Mouse (Mus musculus): ENCODE data around the gene Igf2bp1. TPM values are rescaled to one million over a fixed set of nuclear protein-coding genes. Genes with fewer than 3 reads are reported as not detected.
A peak's percentile ranks its signal among the peaks of the same experiment; 100 is the strongest.

Gene Igf2bp1
- total and polyA plus RNA-seq, 3 experiments: under 0.01 TPM; not detected in 2

GRCm38 (mm10) chr11:96034596-96035052 is 28.9 kb upstream of the Igf2bp1 start, which contains the start of gene Snf8:
Gene Snf8, plus strand, starts transcription at chr11:96034885.
- TF ChIP-seq IRF4 (IDR thresholded peaks at IDR 0.05; ENCODE audit: low read depth, low read length) (peak; percentile 66), NELFE (IDR thresholded peaks at IDR 0.05; ENCODE audit: low read depth, low read length) (peak; percentile 97), JUND (conservative IDR thresholded peaks at IDR 0.05; ENCODE audit: low read depth, low read length) (no peak), KAT2A (IDR thresholded peaks at IDR 0.05; ENCODE audit: insufficient replicate concordance, low read length) (peak; percentile 91; the same call in 1 of the 2 replicates), EP300 (IDR thresholded peaks at IDR 0.05; ENCODE audit: low read length) (no peak), MAZ (IDR thresholded peaks at IDR 0.05; ENCODE audit: low read depth, low read length) (peak; percentile 97), ELF1 (IDR thresholded peaks at IDR 0.05; ENCODE audit: low read depth, low read length) (peak; percentile 100), MAX (IDR thresholded peaks at IDR 0.05; ENCODE audit: low read length) (peak; percentile 83), MAFK (IDR thresholded peaks at IDR 0.05; ENCODE audit: insufficient replicate concordance, low read length) (no peak), JUN (IDR thresholded peaks at IDR 0.05; ENCODE audit: insufficient read depth, low read depth, low read length) (no peak), RAD21 (IDR thresholded peaks at IDR 0.05; ENCODE audit: low read depth, low read length) (no peak), SIN3A (IDR thresholded peaks at IDR 0.05; ENCODE audit: low read length) (peak; percentile 99), SMC3 (IDR thresholded peaks at IDR 0.05; ENCODE audit: low read depth, low read length) (no peak), ZNF384 (IDR thresholded peaks at IDR 0.05; ENCODE audit: low read depth, low read length) (peak; percentile 80; the same call in 1 of the 2 replicates), POLR2AphosphoS2 (IDR thresholded peaks at IDR 0.05; ENCODE audit: low read depth, low read length) (peak; percentile 96), POLR2A (IDR thresholded peaks at IDR 0.05; ENCODE audit: low read depth, low read length) (peak; percentile 97), ZMIZ1 (IDR thresholded peaks at IDR 0.05; ENCODE audit: low read depth, low read length) (peak; percentile 95), MYC (IDR thresholded peaks at IDR 0.05; ENCODE audit: low read depth, low read length) (peak; percentile 84), MEF2A (IDR thresholded peaks at IDR 0.05; ENCODE audit: borderline replicate concordance, low read depth, low read length) (peak; percentile 73), E2F4 (IDR thresholded peaks at IDR 0.05; ENCODE audit: insufficient replicate concordance, low read depth, low read length) (0 out of 2 replicates have a peak, but pooled peaks have one; percentile 43), CTCF (conservative IDR thresholded peaks at IDR 0.05 in 1 of 2, IDR thresholded peaks at IDR 0.05 in 1 of 2; ENCODE audit: low read depth in 2 of 2, low read length in 2 of 2) (no peak), GABPA (IDR thresholded peaks at IDR 0.05; ENCODE audit: insufficient replicate concordance, low read depth, low read length) (peak; percentile 33; the same call in 1 of the 2 replicates), NRF1 (IDR thresholded peaks at IDR 0.05; ENCODE audit: low read depth, low read length) (peak; percentile 44), ETS1 (conservative IDR thresholded peaks at IDR 0.05; ENCODE audit: low read depth, low read length) (peak; percentile 44), UBTF (IDR thresholded peaks at IDR 0.05; ENCODE audit: low read depth, low read length) (no peak), HCFC1 (IDR thresholded peaks at IDR 0.05; ENCODE audit: low read depth, low read length) (peak; percentile 95), CHD2 (IDR thresholded peaks at IDR 0.05; ENCODE audit: low read length) (peak; percentile 54; the same call in 1 of the 2 replicates), CHD1 (IDR thresholded peaks at IDR 0.05; ENCODE audit: low read depth, low read length) (no peak; the same call in 1 of the 2 replicates), PAX5 (IDR thresholded peaks at IDR 0.05; ENCODE audit: low read length) (no peak), USF1 (IDR thresholded peaks at IDR 0.05; ENCODE audit: low read depth, low read length) (no peak), RCOR1 (conservative IDR thresholded peaks at IDR 0.05; ENCODE audit: low read depth, low read length) (no peak), ZKSCAN1 (IDR thresholded peaks at IDR 0.05; ENCODE audit: borderline replicate concordance, low read depth, low read length) (no peak), ZC3H11A (IDR thresholded peaks at IDR 0.05; ENCODE audit: low read depth, low read length) (no peak), TBP (conservative IDR thresholded peaks at IDR 0.05; ENCODE audit: low read depth, low read length) (peak; percentile 84), USF2 (conservative IDR thresholded peaks at IDR 0.05; ENCODE audit: low read depth, low read length) (no peak), MXI1 (IDR thresholded peaks at IDR 0.05; ENCODE audit: low read depth, low read length) (peak; percentile 90), BHLHE40 (IDR thresholded peaks at IDR 0.05; ENCODE audit: low read depth, low read length) (no peak; the same call in 1 of the 2 replicates), TCF12 (IDR thresholded peaks at IDR 0.05; ENCODE audit: low read depth, low read length) (peak; percentile 93)
- peaks cover 22% of the 10 kb centered on the region for H3K79me2 ChIP-seq (replicated peaks; ENCODE audit: control insufficient read depth, extremely low read depth, insufficient read depth, poor library complexity, severe bottlenecking)
- dilution Hi-C loops (cut with MboI; ENCODE audit: extremely low pct_ligation_motif_present, extremely low pct_unique_long_range_greater_than_20kb, low sequenced_read_pairs): no loop called here
- no peaks in the 10 kb centered on the region for H3K27me3 ChIP-seq (replicated peaks)
- H3K4me2 ChIP-seq (ENCODE audit: insufficient read depth, low read depth, poor library complexity, severe bottlenecking): peak within 1 kb of the TSS; percentile 94
- H3K4me1 ChIP-seq (ENCODE audit: control insufficient read depth in 1 of 2, insufficient read depth in 2 of 2): peaks cover 4 to 21% of the 10 kb centered on the region in 2 experiments; a peak in 3 of 4 replicates
- peak within 1 kb of the TSS; percentile 82 to 99 (median 87) for H3K4me3 ChIP-seq (replicated peaks in 1 of 3; ENCODE audit: low read depth in 2 of 3, low read length in 2 of 3, poor library complexity in 1 of 3)
- no peaks in the 10 kb centered on the region for H3K9me3 ChIP-seq (replicated peaks; ENCODE audit: low read length)
- H3K27ac ChIP-seq (ENCODE audit: insufficient read depth, low read depth): peak within 1 kb of the TSS; percentile 35
- in situ Hi-C loops (cut with MboI; ENCODE audit: low pct_ligation_motif_present, low pct_unique_long_range_greater_than_20kb, low sequenced_read_pairs): loop anchor here (5.0 kb wide), 1 partner anchor 58 kb away; no protein-coding TSS in a partner anchor
- H3K36me3 ChIP-seq (replicated peaks in 1 of 2; ENCODE audit: control insufficient read depth in 1 of 2, insufficient read depth in 1 of 2, low read length in 1 of 2): peaks cover 14 to 28% of the 10 kb centered on the region in 2 experiments
- DNase-seq (ENCODE audit: extremely low read depth): peak; percentile 98
- peak within 1 kb of the TSS; percentile 90 for H3K9ac ChIP-seq (ENCODE audit: insufficient read depth, low read depth)
